Comparison of ENCODE assay signal across 16 mouse cellular contexts in the genomic region with DNA sequence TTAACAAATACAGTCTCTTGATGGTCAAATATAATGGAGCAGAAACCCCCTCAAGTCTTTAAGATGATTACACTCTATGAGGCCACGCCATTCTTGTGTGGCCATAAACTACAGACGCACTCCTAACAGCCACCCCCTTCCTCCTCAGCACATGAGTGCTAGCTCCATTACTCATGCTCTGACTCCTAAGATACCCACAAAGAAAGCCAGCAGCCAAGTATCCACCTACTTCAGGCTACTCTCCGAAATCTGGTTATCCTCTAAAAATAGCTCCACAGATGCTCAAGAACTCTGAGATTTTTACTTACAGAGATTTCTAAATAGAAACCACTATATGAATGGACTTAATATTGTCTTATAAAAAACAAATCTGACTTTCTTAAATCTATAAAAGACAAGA. TPM values are rescaled to one million over a fixed set of nuclear protein-coding genes. Genes with fewer than 3 reads are reported as not detected.
DNase-seq lines count a peak whose midpoint lies in the region; ATAC-seq and TF ChIP-seq lines count a peak whose summit lies in the region.
"Had no signal": no experiment of that assay in that cellular context is flagged by ENCODE, and none has a peak within 500 bp of the region (broad histone marks: within the 10 kb centered on the region; RNA-seq: fewer than 3 reads in every experiment).

No protein-coding gene starts in this region.

- no peaks in the 10 kb centered on the region for H3K27me3 ChIP-seq in heart, embryonic 12.5 days (replicated peaks)
- no peaks in the 10 kb centered on the region for H3K27me3 ChIP-seq in lung, postnatal 0 days (replicated peaks; ENCODE audit: insufficient read depth, low read length)
- H3K27me3 ChIP-seq in midbrain, postnatal 0 days (ENCODE audit: insufficient read depth, low read length), result no peaks in the 10 kb centered on the region
- H3K27me3 ChIP-seq: CH12.LX; kidney, embryonic 15.5 days; liver, embryonic 15.5 days had no signal

- 38% methylated on average over 3 of the region's 3 CpGs for WGBS in heart, embryonic 12.5 days
- WGBS in lung, postnatal 0 days, result 35% methylated on average over 3 of the region's 3 CpGs
- WGBS in lung, adult 2 months, result 54% methylated on average over 3 of the region's 3 CpGs
- WGBS in midbrain, postnatal 0 days, result 66% methylated on average over 3 of the region's 3 CpGs

- no peak overlapping the region for H3K9ac ChIP-seq in heart, embryonic 12.5 days
- no peak overlapping the region for H3K9ac ChIP-seq in lung, postnatal 0 days (replicated peaks; ENCODE audit: low read depth)
- H3K9ac ChIP-seq in midbrain, postnatal 0 days (replicated peaks; ENCODE audit: low read length, poor library complexity, severe bottlenecking), result no peak overlapping the region
- H3K9ac ChIP-seq: kidney, embryonic 15.5 days; liver, embryonic 15.5 days had no signal

- H3K4me2 ChIP-seq in heart, embryonic 12.5 days, result peak overlapping the region; percentile 31; the same call in 1 of the 2 replicates
- no peak overlapping the region for H3K4me2 ChIP-seq in lung, postnatal 0 days (replicated peaks; ENCODE audit: low read depth, low read length)
- H3K4me2 ChIP-seq in midbrain, postnatal 0 days (ENCODE audit: low read depth, low read length, poor library complexity, severe bottlenecking), result peak overlapping the region; percentile 92

- no peak for TF ChIP-seq EP300 in lung, postnatal 0 days (IDR thresholded peaks at IDR 0.05)

- no peaks in the 10 kb centered on the region for H3K9me3 ChIP-seq in heart, embryonic 12.5 days (replicated peaks)
- H3K9me3 ChIP-seq in lung, postnatal 0 days (ENCODE audit: low read length), result no peaks in the 10 kb centered on the region
- no peaks in the 10 kb centered on the region for H3K9me3 ChIP-seq in midbrain, postnatal 0 days (ENCODE audit: low read length)
- H3K9me3 ChIP-seq: kidney, embryonic 15.5 days; liver, embryonic 15.5 days had no signal

- no peak overlapping the region for H3K4me3 ChIP-seq in heart, embryonic 12.5 days
- H3K4me3 ChIP-seq in lung, postnatal 0 days (ENCODE audit: low read depth, low read length), result no peak overlapping the region
- H3K4me3 ChIP-seq in lung, adult 2 months (replicated peaks; ENCODE audit: extremely low read depth, low read depth, low read length), result no peak overlapping the region
- H3K4me3 ChIP-seq in embryonic fibroblast, embryonic 13.5 days (ENCODE audit: insufficient read depth, low read length), result peak overlapping the region; percentile 37; the same call in 1 of the 2 replicates
- peak overlapping the region; percentile 63; the same call in 1 of the 2 replicates for H3K4me3 ChIP-seq in midbrain, postnatal 0 days (ENCODE audit: low read depth, low read length)
- H3K4me3 ChIP-seq: kidney, embryonic 15.5 days; liver, embryonic 15.5 days had no signal

- H3K36me3 ChIP-seq in heart, embryonic 12.5 days, result 0 out of 2 replicates have a peak, but pooled peaks cover 3% of the 10 kb centered on the region
- H3K36me3 ChIP-seq in lung, postnatal 0 days (ENCODE audit: insufficient read depth, low read length), result no peaks in the 10 kb centered on the region
- H3K36me3 ChIP-seq in midbrain, postnatal 0 days (ENCODE audit: insufficient read depth, low read length), result no peaks in the 10 kb centered on the region
- H3K36me3 ChIP-seq: kidney, embryonic 15.5 days; liver, embryonic 15.5 days had no signal

- no peak overlapping the region for H3K27ac ChIP-seq in heart, embryonic 12.5 days (ENCODE audit: poor library complexity, severe bottlenecking)
- H3K27ac ChIP-seq in lung, postnatal 0 days (ENCODE audit: low read length), result no peak overlapping the region
- H3K27ac ChIP-seq in embryonic fibroblast, embryonic 13.5 days (ENCODE audit: insufficient read depth, low read length), result peak overlapping the region; percentile 75; the same call in 1 of the 2 replicates
- no peak overlapping the region for H3K27ac ChIP-seq in midbrain, postnatal 0 days (ENCODE audit: low read depth, low read length)
- H3K27ac ChIP-seq: kidney, embryonic 15.5 days; liver, embryonic 15.5 days had no signal

- no peak for DNase-seq in heart, adult 18-20 months
- peak; percentile 31 for DNase-seq in lung, postnatal 0 days (ENCODE audit: low spot score)
- no peak for DNase-seq in lung, adult 2 months
- DNase-seq in midbrain, postnatal 0 days (ENCODE audit: low spot score), result no peak
- DNase-seq: cerebellum, adult 9-10 months; gastrocnemius, postnatal 36 days; heart, postnatal 36 days; layer of hippocampus, postnatal 36 days; thymus, postnatal 25 days had no signal

- TF ChIP-seq CTCF in lung, postnatal 0 days (IDR thresholded peaks at IDR 0.05), result no peak
- TF ChIP-seq CTCF in lung, adult 2 months (IDR thresholded peaks at IDR 0.05; ENCODE audit: insufficient read depth, low read length), result no peak
- no peak for TF ChIP-seq CTCF in embryonic fibroblast, embryonic 13.5 days (IDR thresholded peaks at IDR 0.05; ENCODE audit: borderline replicate concordance, insufficient read depth, low read length)
- no peak for TF ChIP-seq CTCF in midbrain, postnatal 0 days (IDR thresholded peaks at IDR 0.05)

- no peak for ATAC-seq in heart, embryonic 12.5 days (ENCODE audit: insufficient number of reproducible peaks, low FRiP score)
- no peak for ATAC-seq in lung, postnatal 0 days
- no peak for ATAC-seq in midbrain, postnatal 0 days (ENCODE audit: low FRiP score)
- no peak for ATAC-seq in megakaryocyte, adult 5-6 weeks (ENCODE audit: poor library complexity, severe bottlenecking)
- ATAC-seq in inflammation-experienced regulatory T-cells, adult 6 months, result no peak

- no peak for TF ChIP-seq POLR2A in lung, adult 2 months (IDR thresholded peaks at IDR 0.05; ENCODE audit: borderline replicate concordance, extremely low read depth, low read depth, low read length)
- TF ChIP-seq POLR2A in embryonic fibroblast, embryonic 13.5 days (IDR thresholded peaks at IDR 0.05; ENCODE audit: low read depth, low read length), result no peak

- peaks cover 37% of the 10 kb centered on the region for H3K4me1 ChIP-seq in heart, embryonic 12.5 days (replicated peaks)
- peaks cover 3% of the 10 kb centered on the region; the same call in 1 of the 2 replicates for H3K4me1 ChIP-seq in lung, postnatal 0 days (ENCODE audit: insufficient read depth, low read depth, low read length)
- H3K4me1 ChIP-seq in lung, adult 2 months (ENCODE audit: control insufficient read depth, insufficient read depth, low read length), result no peaks in the 10 kb centered on the region
- H3K4me1 ChIP-seq in embryonic fibroblast, embryonic 13.5 days (ENCODE audit: control insufficient read depth, insufficient read depth, low read length), result peaks cover 4% of the 10 kb centered on the region
- H3K4me1 ChIP-seq in midbrain, postnatal 0 days (ENCODE audit: insufficient read depth, low read length), result peaks cover 4% of the 10 kb centered on the region; the same call in 1 of the 2 replicates

RNA-seq across cellular contexts. Expression of gene Atp2c1, which starts 34.4 kb away (rescaled TPM):
- polyA plus RNA-seq in heart, embryonic 12.5 days (2016; fragmentation: Nextera tagmentation; extraction: Ambion mirVana), result 66.3 and 67.7 TPM in 2 replicates
- total RNA-seq in heart, adult 18-20 months (2021), result 10 to 100 TPM; 58.6 to 65.0 TPM
- 47.8 and 52.6 TPM in 2 replicates for polyA plus RNA-seq in lung, postnatal 0 days (2015; fragmentation: Nextera tagmentation; extraction: Ambion mirVana)
- 74.5 and 79.3 TPM in 2 replicates for polyA plus RNA-seq in lung, adult 2 months (2012; rRNA removed)
- polyA plus RNA-seq in embryonic fibroblast, embryonic 13.5 days (2011; ENCODE audit: insufficient read length, low read depth, missing spikeins), result 111 and 132 TPM in 2 replicates
- total RNA-seq in midbrain, postnatal 0 days (2014; rRNA removed), result 157 and 184 TPM in 2 replicates
- polyA plus RNA-seq in midbrain, postnatal 0 days (2015; fragmentation: Nextera tagmentation; extraction: Ambion mirVana), result 65.7 and 70.6 TPM in 2 replicates
- total RNA-seq in megakaryocyte, adult 5-6 weeks (2015), result 65.5 and 71.0 TPM in 2 replicates
- total RNA-seq in megakaryocyte, adult 5-6 weeks (2017), result 159 and 166 TPM in 2 replicates
- polyA plus RNA-seq in inflammation-experienced regulatory T-cells, adult 6 months (2017; shearing (Covaris generic)), result 10 to 100 TPM; 13.2 to 22.7 (median 18.4) TPM

Comparison
In these comparisons a context has a peak if more than half of its experiments do, and no peak if none do; other contexts are left out.
1. H3K4me3 ChIP-seq: peak in embryonic fibroblast, embryonic 13.5 days (single experiment) and midbrain, postnatal 0 days (single experiment); none in heart, embryonic 12.5 days (single experiment), lung, postnatal 0 days (single experiment) and lung, adult 2 months (single experiment).